Mouse (Mus musculus): Measurements from ENCODE around the gene Cuedc2. TPM values are rescaled to one million over a fixed set of nuclear protein-coding genes. Genes with fewer than 3 reads are reported as not detected.

Cuedc2 gene
- total and polyA plus RNA-seq, 3 experiments, result 251 to 302 (median 297) TPM

GRCm38 (mm10) chr19:46374477-46375088 is 36.1 kb upstream of the Cuedc2 start:
- no peaks in the 10 kb centered on the region for H3K9me3 ChIP-seq (replicated peaks; ENCODE audit: insufficient read depth, low read length)
- H3K4me1 ChIP-seq (ENCODE audit: control insufficient read depth in 1 of 2, insufficient read depth in 2 of 2, low read length in 2 of 2), result no peaks in the 10 kb centered on the region
- peaks cover 0 to 12% of the 10 kb centered on the region in 2 experiments; a peak in 2 of 4 replicates for H3K36me3 ChIP-seq (ENCODE audit: control insufficient read depth in 1 of 2, insufficient read depth in 2 of 2, low read length in 2 of 2)
- TF ChIP-seq USF1 (IDR thresholded peaks at IDR 0.05; ENCODE audit: low read depth, low read length), result peak; percentile 41; the same call in 1 of the 2 replicates
- no peak for TF ChIP-seq RAD21 (IDR thresholded peaks at IDR 0.05; ENCODE audit: low read depth, low read length)
- 0 out of 4 replicates have a peak, but pooled peaks of 1 of the 2 experiments have one; percentile 7 for TF ChIP-seq POLR2A (IDR thresholded peaks at IDR 0.05; ENCODE audit: control insufficient read depth in 1 of 2, insufficient read depth in 1 of 2, low read depth in 1 of 2, low read length in 2 of 2, poor library complexity in 1 of 2)
- TF ChIP-seq SMC3 (IDR thresholded peaks at IDR 0.05; ENCODE audit: low read depth, low read length), result no peak
- no peak for TF ChIP-seq TCF12 (IDR thresholded peaks at IDR 0.05; ENCODE audit: low read depth, low read length)
- no peak for TF ChIP-seq TAL1 (IDR thresholded peaks at IDR 0.05; ENCODE audit: low read length)
- no peak for TF ChIP-seq KAT2A (conservative IDR thresholded peaks at IDR 0.05; ENCODE audit: low read depth, low read length)
- no peak for TF ChIP-seq ZKSCAN1 (IDR thresholded peaks at IDR 0.05; ENCODE audit: low read depth, low read length)
- no peak for TF ChIP-seq HCFC1 (IDR thresholded peaks at IDR 0.05; ENCODE audit: low read depth, low read length)
- no peak for TF ChIP-seq ELF1 (IDR thresholded peaks at IDR 0.05; ENCODE audit: low read depth, low read length)
- TF ChIP-seq GATA1 (IDR thresholded peaks at IDR 0.05; ENCODE audit: low read depth, low read length), result no peak
- TF ChIP-seq ETS1 (IDR thresholded peaks at IDR 0.05; ENCODE audit: low read depth, low read length), result no peak
- no peak for DNase-seq (ENCODE audit: low read depth, low spot score)
- H3K9ac ChIP-seq (ENCODE audit: control insufficient read depth, low read depth, low read length, poor library complexity, severe bottlenecking), result no peak overlapping the region
- no peaks in the 10 kb centered on the region for H3K79me2 ChIP-seq (ENCODE audit: control insufficient read depth, insufficient read depth, low read length, poor library complexity)
- no peaks in the 10 kb centered on the region for H3K27me3 ChIP-seq (ENCODE audit: control insufficient read depth in 1 of 2, insufficient read depth in 2 of 2, low read length in 2 of 2)
- H3K4me3 ChIP-seq (ENCODE audit: control insufficient read depth in 1 of 2, insufficient read depth in 1 of 2, low read depth in 2 of 2, low read length in 2 of 2), result no peak overlapping the region
- H3K27ac ChIP-seq (ENCODE audit: control insufficient read depth, low read depth, low read length), result no peak overlapping the region

- Histone ChIP-seq H3K9ac (ENCODE audit: control insufficient read depth, low read depth, low read length, poor library complexity, severe bottlenecking) (no peak overlapping the region), H3K36me3 (ENCODE audit: control insufficient read depth in 1 of 2, insufficient read depth in 2 of 2, low read length in 2 of 2) (no peaks in the 10 kb centered on the region; a peak in 1 of 4 replicates), H3K27ac (ENCODE audit: control insufficient read depth, low read depth, low read length) (no peak overlapping the region), H3K4me3 (ENCODE audit: control insufficient read depth in 1 of 2, insufficient read depth in 1 of 2, low read depth in 2 of 2, low read length in 2 of 2) (no peak overlapping the region), H3K79me2 (ENCODE audit: control insufficient read depth, insufficient read depth, low read length, poor library complexity) (no peaks in the 10 kb centered on the region), H3K9me3 (replicated peaks; ENCODE audit: insufficient read depth, low read length) (no peaks in the 10 kb centered on the region), H3K4me1 (ENCODE audit: control insufficient read depth in 1 of 2, insufficient read depth in 2 of 2, low read length in 2 of 2) (no peaks in the 10 kb centered on the region), H3K27me3 (ENCODE audit: control insufficient read depth in 1 of 2, insufficient read depth in 2 of 2, low read length in 2 of 2) (no peaks in the 10 kb centered on the region)
- DNase-seq (ENCODE audit: low read depth, low spot score), result peak; percentile 72
- no peak for TF ChIP-seq TBP (IDR thresholded peaks at IDR 0.05; ENCODE audit: low read depth, low read length)
- no peak for TF ChIP-seq TCF12 (IDR thresholded peaks at IDR 0.05; ENCODE audit: low read depth, low read length)
- no peak for TF ChIP-seq ZMIZ1 (IDR thresholded peaks at IDR 0.05; ENCODE audit: low read depth, low read length)
- TF ChIP-seq EP300 (IDR thresholded peaks at IDR 0.05; ENCODE audit: low read depth in 1 of 2, low read length in 2 of 2), result no peak
- TF ChIP-seq NRF1 (IDR thresholded peaks at IDR 0.05; ENCODE audit: insufficient read depth, low read depth, low read length, poor library complexity, severe bottlenecking), result no peak
- TF ChIP-seq ETS1 (IDR thresholded peaks at IDR 0.05; ENCODE audit: low read depth, low read length), result no peak
- no peak for TF ChIP-seq HCFC1 (IDR thresholded peaks at IDR 0.05; ENCODE audit: low read depth, low read length)
- peak; percentile 77 for TF ChIP-seq ZC3H11A (IDR thresholded peaks at IDR 0.05; ENCODE audit: low read depth, low read length)
- no peak for TF ChIP-seq TAL1 (IDR thresholded peaks at IDR 0.05; ENCODE audit: low read length)
- no peak for TF ChIP-seq POLR2A (IDR thresholded peaks at IDR 0.05; ENCODE audit: control insufficient read depth in 1 of 2, insufficient read depth in 1 of 2, low read depth in 1 of 2, low read length in 2 of 2, poor library complexity in 1 of 2)
- no peak for TF ChIP-seq CHD2 (IDR thresholded peaks at IDR 0.05; ENCODE audit: low read length)
- TF ChIP-seq POLR2AphosphoS2 (IDR thresholded peaks at IDR 0.05; ENCODE audit: low read length), result no peak
- TF ChIP-seq USF1 (IDR thresholded peaks at IDR 0.05; ENCODE audit: low read depth, low read length), result no peak
- no peak for TF ChIP-seq MEF2A (IDR thresholded peaks at IDR 0.05; ENCODE audit: extremely low read depth, insufficient replicate concordance, low read depth, low read length, poor library complexity, severe bottlenecking)
- TF ChIP-seq SIN3A (IDR thresholded peaks at IDR 0.05; ENCODE audit: low read length), result peak; percentile 52; the same call in 1 of the 2 replicates
- TF ChIP-seq USF2 (IDR thresholded peaks at IDR 0.05; ENCODE audit: borderline replicate concordance in 1 of 2, insufficient read depth in 1 of 2, low read depth in 1 of 2, low read length in 2 of 2), result no peak
- 0 out of 2 replicates have a peak, but pooled peaks have one; percentile 48 for TF ChIP-seq MAZ (IDR thresholded peaks at IDR 0.05; ENCODE audit: low read depth, low read length)
- TF ChIP-seq BHLHE40 (IDR thresholded peaks at IDR 0.05; ENCODE audit: borderline replicate concordance, low read depth, low read length), result no peak
- 0 out of 2 replicates have a peak, but pooled peaks have one; percentile 33 for TF ChIP-seq MXI1 (IDR thresholded peaks at IDR 0.05; ENCODE audit: low read depth, low read length)
- no peak for TF ChIP-seq MYB (IDR thresholded peaks at IDR 0.05; ENCODE audit: low read depth, low read length)
- no peak for TF ChIP-seq ZKSCAN1 (IDR thresholded peaks at IDR 0.05; ENCODE audit: low read depth, low read length)
- no peak for TF ChIP-seq UBTF (IDR thresholded peaks at IDR 0.05; ENCODE audit: borderline replicate concordance, insufficient read depth, low read depth, low read length)
- no peak for TF ChIP-seq GABPA (IDR thresholded peaks at IDR 0.05; ENCODE audit: low read depth, low read length)
- TF ChIP-seq E2F4 (IDR thresholded peaks at IDR 0.05; ENCODE audit: borderline replicate concordance, low read depth, low read length), result no peak
Observed at GRCm38 (mm10) chr19:46369204-46369603, 30.7 kb upstream of the Cuedc2 start.

Measured in MEL (cell line).